Mouse (Mus musculus): Measurements from ENCODE around the gene Cxcl14.

The Cxcl14 gene

DNA sequence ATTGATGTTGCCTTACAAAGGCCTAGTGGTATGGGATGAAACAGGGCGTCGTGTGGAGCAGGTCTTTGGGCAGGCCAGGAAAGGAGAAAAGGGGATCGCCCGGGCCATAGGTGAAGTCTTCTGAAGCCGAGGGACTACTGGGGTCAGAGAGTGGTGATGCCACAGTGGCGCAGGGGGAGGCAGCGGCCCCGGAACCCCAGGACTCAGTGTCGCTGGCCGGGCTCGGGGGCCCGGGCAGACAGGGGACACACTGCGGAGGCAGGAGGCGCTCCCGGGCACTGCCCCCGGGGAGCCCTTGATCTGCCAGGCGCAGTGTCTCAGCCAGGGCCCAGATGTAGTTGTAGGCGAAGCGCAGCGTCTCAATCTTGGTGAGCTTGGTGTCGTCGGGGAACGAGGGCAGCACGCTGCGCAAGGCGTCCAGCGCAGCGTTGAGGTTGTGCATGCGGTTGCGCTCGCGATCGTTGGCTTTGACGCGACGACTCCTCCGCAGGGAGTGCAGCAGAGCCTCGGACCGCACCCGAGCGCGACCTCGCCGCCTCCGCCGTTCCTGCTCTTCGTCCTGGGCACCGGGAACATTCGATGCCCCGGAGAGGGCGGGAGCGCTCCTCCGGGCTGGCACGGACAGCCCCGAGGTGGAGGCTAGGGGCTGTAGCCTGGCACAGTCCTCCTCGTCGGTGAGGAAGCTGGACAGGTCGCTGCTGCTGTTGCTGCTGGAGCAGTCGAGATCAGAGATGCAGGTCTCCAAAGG, 45.0 kb downstream of the Cxcl14 start:
- no peak for DNase-seq (ENCODE audit: low spot score in 2 of 2)

DNA sequence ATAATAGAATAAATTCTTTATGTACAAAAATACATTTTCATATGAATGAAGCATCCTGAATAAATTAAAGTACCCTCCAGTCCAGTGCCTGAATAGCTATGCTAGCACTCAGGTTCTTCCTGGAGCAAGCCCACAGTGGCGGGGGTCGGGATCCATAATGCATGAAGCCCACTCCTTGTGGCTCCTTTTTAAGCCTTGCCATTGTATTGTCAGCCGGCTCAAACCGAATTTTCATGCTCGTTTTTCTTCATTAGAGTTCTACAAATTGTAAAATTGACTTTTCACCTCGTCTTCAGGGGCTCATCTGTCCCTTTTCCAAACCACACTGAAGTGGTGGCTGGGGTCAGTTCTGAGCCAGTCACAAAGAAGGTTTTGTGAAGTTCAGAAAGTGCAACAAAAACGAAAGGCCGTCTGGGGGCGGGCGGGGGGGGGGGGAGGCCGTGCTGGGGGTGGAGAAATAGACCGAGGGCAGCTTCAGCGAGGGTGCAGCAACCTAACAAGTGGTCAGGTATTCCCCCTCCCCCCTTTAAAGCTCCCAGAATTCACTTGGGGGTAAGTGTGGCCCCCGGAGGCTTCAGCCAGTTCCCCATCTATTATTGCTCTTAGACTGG, 45.7 kb downstream of the Cxcl14 start:
- no peak for DNase-seq (ENCODE audit: low spot score in 2 of 2)

DNA sequence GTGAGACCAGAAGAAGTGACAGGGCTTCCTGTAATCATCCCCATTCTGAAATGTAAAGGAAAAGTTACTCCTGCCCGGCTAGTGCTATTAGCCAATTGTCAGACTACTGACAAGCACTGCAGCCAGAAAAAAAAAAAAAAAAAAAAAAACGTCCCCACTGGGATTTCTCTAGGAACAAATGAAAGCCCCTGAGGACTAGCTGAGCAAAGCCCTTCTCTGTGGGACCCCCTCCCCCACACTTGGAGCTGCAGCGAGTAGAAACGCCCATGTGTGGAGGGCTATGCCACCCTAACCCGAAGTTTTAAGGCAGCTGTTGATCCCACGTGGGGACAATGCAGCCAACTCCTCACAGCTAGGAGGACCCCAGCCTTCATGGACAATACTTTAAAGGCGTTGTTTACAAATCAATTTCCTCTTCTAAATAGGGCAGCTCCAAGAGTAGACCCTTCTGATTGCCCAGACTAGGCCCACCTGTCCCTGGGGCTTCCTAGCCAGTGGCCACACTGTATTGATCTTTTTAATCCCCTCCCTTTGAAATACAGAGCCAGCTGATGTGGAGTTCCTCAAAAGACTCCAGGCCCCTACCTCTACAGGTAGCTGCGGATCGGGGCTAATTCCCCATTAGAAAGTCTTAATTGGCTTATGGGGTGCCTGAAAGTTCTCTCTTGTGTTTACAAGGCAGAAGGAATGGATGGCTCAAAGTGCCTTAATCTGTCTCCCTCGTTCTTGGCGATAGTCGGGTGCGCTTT, 46.6 kb downstream of the Cxcl14 start:
- no peak for DNase-seq (ENCODE audit: low spot score in 2 of 2)

DNA sequence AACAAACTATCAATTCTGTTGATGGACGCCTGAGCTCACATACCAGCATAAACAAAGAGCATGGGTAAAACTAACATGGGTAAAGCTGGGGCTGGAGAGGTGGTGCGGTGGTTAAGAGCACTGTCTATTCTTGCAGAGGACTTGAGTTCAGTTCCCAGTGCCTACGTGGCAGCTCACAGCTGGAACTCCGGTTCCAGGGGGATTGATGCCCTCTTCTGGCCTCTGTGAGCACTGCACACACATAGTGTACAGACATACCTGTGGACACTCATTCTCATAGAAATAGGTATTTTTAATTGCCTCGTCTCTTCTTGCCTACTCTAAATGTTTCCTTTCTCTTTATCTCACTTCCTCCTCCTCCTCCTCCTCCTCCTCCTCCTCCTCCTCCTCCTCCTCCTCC, 53.2 kb downstream of the Cxcl14 start:
- DNase-seq (ENCODE audit: low spot score in 2 of 2) = no peak

DNA sequence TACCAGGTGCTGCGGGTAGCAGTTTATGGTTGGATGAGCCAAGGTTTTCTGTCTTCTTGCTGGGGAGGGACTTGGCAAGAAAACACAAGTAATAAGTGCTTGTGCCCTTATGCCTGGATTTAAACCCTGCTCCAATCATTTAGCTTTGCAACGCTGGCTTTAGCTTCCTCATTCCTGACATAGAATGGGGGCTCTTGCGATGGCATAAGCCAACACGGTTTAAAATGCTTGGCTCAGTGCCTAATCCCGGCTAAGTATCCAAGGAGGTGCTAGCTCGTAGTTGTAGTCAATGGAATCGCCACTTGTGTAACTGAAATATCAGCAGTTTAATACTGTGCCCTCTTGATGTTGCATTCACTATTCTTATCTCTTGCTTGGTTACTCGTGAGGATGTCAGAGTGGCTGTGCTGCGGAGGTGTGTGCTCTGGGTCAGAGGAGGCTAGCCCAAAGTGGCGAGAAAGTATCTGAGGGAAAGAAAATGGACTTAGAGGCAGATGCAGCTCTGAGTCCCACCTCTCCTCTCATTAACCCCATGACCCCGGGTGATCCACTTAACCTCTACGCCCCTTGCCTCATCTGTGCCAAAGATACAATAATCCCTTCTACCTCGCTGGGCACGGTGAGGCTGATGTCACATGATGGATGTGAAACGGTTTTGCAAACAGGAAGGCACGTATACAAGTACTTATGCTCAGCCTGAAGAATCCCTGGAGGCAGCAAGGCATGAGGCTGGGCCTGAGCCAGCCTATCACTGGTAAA, 56.2 kb downstream of the Cxcl14 start:
- no peak for DNase-seq (ENCODE audit: low spot score in 2 of 2)
